Mouse (Mus musculus) spleen, adult 12 weeks (tissue): ENCODE measurements around the gene Them5.

Experiments
- DNase-seq: peaks from one replicate; pipeline ENCODE4 v3.0.0; 2022; ENCODE audit warnings: low spot score

Them5 gene

DNA sequence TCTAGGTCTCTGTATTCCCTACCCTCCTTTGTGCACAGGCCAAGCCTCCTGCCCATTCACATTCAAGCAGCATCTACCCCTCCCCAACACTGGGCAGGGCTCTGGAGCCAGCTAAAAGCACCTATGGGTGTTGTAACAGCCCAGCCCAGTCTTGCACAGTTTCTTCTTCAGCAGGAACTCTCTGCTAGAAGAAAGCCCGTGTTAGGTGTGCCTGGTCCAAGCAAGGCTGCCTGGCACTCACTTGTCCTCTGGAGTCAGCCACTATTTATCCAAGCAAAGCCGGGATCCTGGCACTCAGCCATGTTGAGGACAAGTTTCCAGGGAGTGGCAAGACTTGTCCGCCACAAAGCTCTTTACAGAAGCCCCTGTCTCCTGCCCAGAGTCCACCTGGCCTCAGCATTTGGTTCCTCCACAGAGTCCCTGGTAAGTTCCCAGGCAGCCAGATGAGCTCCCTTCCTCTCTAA is at the start of gene Them5:
TSS of gene Them5 (plus strand) at position 141 of the 464 bp plus-strand sequence.
- no peak for DNase-seq

DNA sequence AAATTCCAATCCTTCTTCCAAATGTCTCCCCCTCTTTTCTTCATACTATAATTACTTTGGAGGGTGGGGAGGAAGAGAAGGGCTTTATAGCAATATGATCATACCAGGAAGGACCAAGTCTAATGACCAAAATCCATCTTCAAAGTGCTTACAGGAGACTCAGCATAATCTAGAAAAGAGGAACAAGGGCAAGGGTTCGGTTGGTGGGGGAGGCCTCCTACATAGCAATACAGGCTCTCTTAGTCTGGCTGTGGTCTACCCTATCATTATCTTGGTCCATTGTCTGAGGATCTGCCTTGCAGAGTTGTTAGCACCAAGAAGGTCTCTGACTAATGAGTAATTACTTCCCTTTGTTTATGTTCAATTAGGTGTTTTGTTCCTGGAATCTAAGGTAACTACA is 36.4 kb upstream of the Them5 start:
- DNase-seq: no peak

- no peak for DNase-seq
Observed at GRCm38 (mm10) chr3:94306975-94307374, 34.9 kb upstream of the Them5 start.

- DNase-seq: peak; percentile 72
Observed at GRCm38 (mm10) chr3:94309633-94310363, 32.1 kb upstream of the Them5 start, which contains the start of gene Them4. TSS of gene Them4 (plus strand) at chr3:94310089.

GRCm38 (mm10) chr3:94310491-94310890 is 31.4 kb upstream of the Them5 start:
- no peak for DNase-seq

- no peak for DNase-seq
Observed at GRCm38 (mm10) chr3:94310911-94311310, 31.0 kb upstream of the Them5 start.

GRCm38 (mm10) chr3:94311376-94311775 is 30.5 kb upstream of the Them5 start:
- no peak for DNase-seq

- DNase-seq: no peak
Observed at GRCm38 (mm10) chr3:94328681-94329080, 13.2 kb upstream of the Them5 start.

- no peak for DNase-seq
Observed at GRCm38 (mm10) chr3:94334442-94334841, 7.5 kb upstream of the Them5 start.

GRCm38 (mm10) chr3:94338522-94338921 is 3.4 kb upstream of the Them5 start:
- DNase-seq: no peak

- no peak for DNase-seq
Observed at GRCm38 (mm10) chr3:94342552-94342951, 653 bp downstream of the Them5 start.

GRCm38 (mm10) chr3:94344182-94344581 is 2.3 kb downstream of the Them5 start:
- no peak for DNase-seq

DNA sequence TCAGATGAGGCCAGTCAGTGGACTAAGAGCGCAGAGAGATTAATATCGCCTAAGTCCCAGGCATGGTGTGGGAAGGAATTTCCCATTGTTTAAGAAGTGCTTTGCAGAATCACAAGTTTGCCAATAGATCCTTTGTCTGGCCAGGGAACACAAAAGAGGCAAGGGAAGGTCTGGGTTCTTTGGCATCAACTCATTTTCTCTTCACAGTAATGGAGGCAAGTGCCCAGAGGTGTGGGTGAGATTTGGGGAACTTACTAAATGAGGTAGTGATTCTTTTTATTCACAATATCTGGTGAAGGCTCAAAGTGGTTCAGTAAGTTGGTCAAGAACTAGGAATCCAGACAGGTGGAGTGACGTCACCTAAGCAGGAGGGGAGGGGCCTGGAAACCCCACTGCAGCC is 3.0 kb downstream of the Them5 start:
- no peak for DNase-seq

DNA sequence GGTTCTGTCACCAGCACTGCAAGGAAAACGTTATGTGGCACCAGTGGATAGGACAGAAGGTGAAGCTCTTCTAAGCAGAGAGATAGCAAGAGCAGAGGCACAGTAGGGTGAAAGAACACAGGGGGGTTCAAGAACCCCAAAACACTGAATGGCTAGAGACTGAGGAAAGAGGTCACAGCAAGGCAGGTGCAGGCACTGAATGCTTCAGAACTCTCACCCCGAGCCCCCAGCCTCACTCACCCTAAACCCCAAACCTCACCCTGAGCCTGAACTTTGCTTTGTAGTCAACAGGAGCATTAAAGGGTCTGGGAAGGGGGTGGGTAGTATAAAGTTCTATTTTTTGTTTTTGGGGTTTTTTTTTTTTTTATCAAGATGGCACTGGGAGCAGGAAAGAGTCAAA is 6.2 kb downstream of the Them5 start:
- DNase-seq: no peak

DNA sequence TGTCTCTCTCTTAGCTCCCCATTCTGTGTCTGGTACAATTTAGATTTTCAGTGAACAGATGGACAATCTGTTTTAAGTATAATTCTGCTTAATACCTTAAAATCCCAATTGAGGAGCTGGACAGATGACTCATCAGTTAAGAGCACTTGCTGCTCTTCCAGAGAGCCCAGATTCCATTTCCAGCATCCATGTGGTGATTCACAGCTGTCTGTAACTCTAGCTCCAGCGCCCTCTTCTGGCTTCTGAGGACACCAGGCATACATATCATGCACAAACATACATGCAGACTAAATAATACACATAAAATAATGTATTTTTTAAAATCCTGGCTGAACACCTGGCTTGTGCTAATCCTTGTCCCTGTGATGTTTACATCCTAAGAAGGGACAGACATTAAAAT is 18.9 kb downstream of the Them5 start:
- DNase-seq: no peak

DNA sequence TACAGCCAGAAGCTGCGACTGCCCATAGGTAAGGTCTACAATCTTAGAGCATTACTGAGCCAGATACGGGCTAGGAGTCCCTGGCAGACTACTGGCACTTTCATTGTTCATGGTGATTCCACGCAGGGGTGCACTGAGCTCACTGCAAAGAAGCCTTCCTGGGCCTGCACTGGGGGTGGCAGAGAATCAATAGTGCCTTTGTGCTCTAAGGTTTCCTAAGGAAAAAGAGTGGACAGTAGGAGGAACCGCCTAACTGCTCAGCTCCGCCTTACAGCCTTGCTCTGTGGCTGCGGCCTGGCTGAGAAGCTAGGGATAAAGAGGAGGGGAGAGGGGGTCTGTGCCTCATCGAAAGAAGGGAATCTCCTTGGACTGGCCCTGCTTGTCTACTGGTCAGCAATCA is 20.2 kb downstream of the Them5 start, which contains the start of gene C2cd4d:
TSS of gene C2cd4d (plus strand) at position 301 of the 400 bp plus-strand sequence.
- DNase-seq: no peak

GRCm38 (mm10) chr3:94363291-94364153 is 21.6 kb downstream of the Them5 start:
- no peak for DNase-seq

DNA sequence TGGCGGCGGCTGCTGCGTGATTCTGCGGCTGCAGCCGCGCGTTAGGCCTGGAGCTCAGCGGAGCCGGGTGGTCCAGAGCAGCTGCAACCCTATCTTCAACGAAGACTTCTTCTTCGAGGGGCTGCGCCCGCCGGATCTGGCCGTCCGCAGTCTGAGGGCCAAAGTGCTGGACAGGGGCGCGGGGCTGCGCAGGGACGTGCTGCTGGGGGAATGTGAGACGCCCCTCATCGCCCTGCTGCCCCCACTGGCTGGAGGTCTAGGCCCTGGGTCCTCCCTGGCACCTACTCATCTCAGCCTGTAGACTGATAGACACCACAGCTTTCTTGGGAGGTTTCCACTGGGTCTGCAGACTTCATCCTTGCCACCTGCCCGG is 22.2 kb downstream of the Them5 start:
- no peak for DNase-seq

DNA sequence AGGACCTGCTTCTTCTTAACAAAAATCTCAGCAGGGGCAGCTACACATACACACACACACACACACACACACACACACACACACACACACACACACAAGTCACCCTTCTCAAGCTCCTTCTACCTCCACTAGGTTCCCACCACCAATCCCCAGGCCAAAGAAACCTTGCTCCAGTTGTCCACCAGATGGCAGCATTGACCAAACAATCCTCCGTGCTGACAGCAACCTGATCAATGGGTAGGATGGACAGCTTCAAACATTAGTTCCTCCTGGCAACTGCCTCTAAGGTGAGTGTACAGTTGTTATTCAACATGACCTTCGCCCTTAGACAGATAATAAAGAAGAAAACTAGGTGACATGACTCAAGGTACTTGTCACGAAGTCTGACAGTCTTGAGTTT is 24.9 kb downstream of the Them5 start:
- peak; percentile 39 for DNase-seq

- DNase-seq: no peak
Observed at GRCm38 (mm10) chr3:94367511-94367910, 25.6 kb downstream of the Them5 start.

DNA sequence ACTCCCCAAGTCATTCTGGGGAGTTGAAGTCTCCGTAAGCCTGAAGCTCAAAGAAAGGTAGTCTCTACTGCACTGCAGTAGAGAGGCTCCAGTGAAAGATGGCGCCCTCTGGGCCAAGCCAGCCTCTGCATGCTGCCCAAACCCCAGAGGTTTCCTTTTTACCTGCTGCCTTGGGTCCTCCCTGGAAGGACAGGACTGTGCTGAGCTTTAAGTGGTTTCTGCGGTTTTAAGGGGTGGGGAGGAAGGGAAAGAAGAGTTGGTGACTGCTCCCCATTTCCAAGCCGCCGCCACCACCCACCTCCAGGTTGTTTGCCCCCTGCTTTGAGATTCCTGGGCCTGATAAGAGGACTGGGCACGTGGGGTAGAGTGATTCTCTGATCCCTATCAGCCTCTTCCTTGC is 26.7 kb downstream of the Them5 start:
- no peak for DNase-seq

- DNase-seq: no peak
Observed at GRCm38 (mm10) chr3:94369709-94370108, 27.8 kb downstream of the Them5 start.

GRCm38 (mm10) chr3:94371637-94372036 is 29.7 kb downstream of the Them5 start:
- DNase-seq: no peak
